ENCODE assay signal across 19 mouse cellular contexts in genomic region chr10:115191214-115191613, GRCm38 (mm10). TPM values are rescaled to one million over a fixed set of nuclear protein-coding genes. Genes with fewer than 3 reads are reported as not detected.
DNase-seq lines count a peak whose midpoint lies in the region; ATAC-seq lines count a peak whose summit lies in the region.
"Had no signal": no experiment of that assay in that cellular context is flagged by ENCODE, and none has a peak within 500 bp of the region (broad histone marks: within the 10 kb centered on the region; RNA-seq: fewer than 3 reads in every experiment).

No protein-coding gene starts in this region.

- intact Hi-C loops in left cerebral cortex, postnatal 4 days (cut with DNase I) = no loop called here
- intact Hi-C loops in left cerebral cortex, postnatal 36 days (cut with DNase I) = no loop called here

- no peak overlapping the region for H3K4me2 ChIP-seq in forebrain, embryonic 13.5 days
- no peak overlapping the region for H3K4me2 ChIP-seq in forebrain, embryonic 12.5 days
- peak overlapping the region; percentile 1; the same call in 1 of the 2 replicates for H3K4me2 ChIP-seq in midbrain, embryonic 15.5 days
- H3K4me2 ChIP-seq: embryonic facial prominence, embryonic 13.5 days; liver, embryonic 15.5 days; neural tube, embryonic 15.5 days had no signal

- H3K27me3 ChIP-seq in forebrain, embryonic 13.5 days = no peaks in the 10 kb centered on the region
- H3K27me3 ChIP-seq in forebrain, embryonic 12.5 days = no peaks in the 10 kb centered on the region
- H3K27me3 ChIP-seq in midbrain, embryonic 15.5 days (replicated peaks) = no peaks in the 10 kb centered on the region
- H3K27me3 ChIP-seq: embryonic facial prominence, embryonic 13.5 days; liver, embryonic 15.5 days; neural tube, embryonic 15.5 days had no signal

- no peak overlapping the region for H3K4me3 ChIP-seq in forebrain, embryonic 13.5 days
- no peak overlapping the region for H3K4me3 ChIP-seq in forebrain, embryonic 12.5 days (replicated peaks)
- H3K4me3 ChIP-seq in midbrain, embryonic 15.5 days = no peak overlapping the region
- H3K4me3 ChIP-seq: embryonic facial prominence, embryonic 13.5 days; liver, embryonic 15.5 days; neural tube, embryonic 15.5 days had no signal

- H3K36me3 ChIP-seq in forebrain, embryonic 13.5 days (ENCODE audit: poor library complexity, severe bottlenecking) = no peaks in the 10 kb centered on the region
- no peaks in the 10 kb centered on the region for H3K36me3 ChIP-seq in forebrain, embryonic 12.5 days (replicated peaks)
- H3K36me3 ChIP-seq in midbrain, embryonic 15.5 days (replicated peaks) = no peaks in the 10 kb centered on the region
- H3K36me3 ChIP-seq: embryonic facial prominence, embryonic 13.5 days; liver, embryonic 15.5 days had no signal

- no peak overlapping the region for H3K27ac ChIP-seq in forebrain, embryonic 13.5 days
- H3K27ac ChIP-seq in forebrain, embryonic 12.5 days = no peak overlapping the region
- H3K27ac ChIP-seq in midbrain, embryonic 15.5 days = no peak overlapping the region
- H3K27ac ChIP-seq: embryonic facial prominence, embryonic 13.5 days; liver, embryonic 15.5 days; neural tube, embryonic 15.5 days had no signal

- peak; percentile 75 for DNase-seq in left cerebral cortex, postnatal 4 days
- DNase-seq in left cerebral cortex, postnatal 36 days (ENCODE audit: low spot score in 2 of 2) = no peak
- DNase-seq in cerebellum, adult 9-10 months = peak; percentile 47
- DNase-seq in right cerebral cortex, adult 18-20 months = no peak
- no peak for DNase-seq in neural tube, embryonic 10.5 days (ENCODE audit: extremely low spot score, low spot score)
- DNase-seq: adrenal gland, adult 8-10 months; kidney, adult 2 months; kidney, postnatal 14 days; thymus, adult 2 months had no signal

- H3K4me1 ChIP-seq in forebrain, embryonic 13.5 days = no peaks in the 10 kb centered on the region
- no peaks in the 10 kb centered on the region for H3K4me1 ChIP-seq in forebrain, embryonic 12.5 days
- H3K4me1 ChIP-seq in midbrain, embryonic 15.5 days = no peaks in the 10 kb centered on the region
- H3K4me1 ChIP-seq: embryonic facial prominence, embryonic 13.5 days; liver, embryonic 15.5 days; neural tube, embryonic 15.5 days had no signal

- 68% methylated on average over 7 of the region's 7 CpGs for WGBS in forebrain, embryonic 13.5 days
- 76% methylated on average over 7 of the region's 7 CpGs for WGBS in forebrain, embryonic 12.5 days
- 40% methylated on average over 7 of the region's 7 CpGs for WGBS in midbrain, embryonic 15.5 days

- no peaks in the 10 kb centered on the region for H3K9me3 ChIP-seq in forebrain, embryonic 13.5 days (replicated peaks)
- no peaks in the 10 kb centered on the region for H3K9me3 ChIP-seq in forebrain, embryonic 12.5 days
- H3K9me3 ChIP-seq in midbrain, embryonic 15.5 days = no peaks in the 10 kb centered on the region
- H3K9me3 ChIP-seq: embryonic facial prominence, embryonic 13.5 days; liver, embryonic 15.5 days; neural tube, embryonic 15.5 days had no signal

- ATAC-seq in forebrain, embryonic 13.5 days = peak; percentile 64; the same call in 1 of the 2 replicates
- no peak for ATAC-seq in forebrain, embryonic 12.5 days (ENCODE audit: low FRiP score)
- no peak; the same call in 1 of the 2 replicates for ATAC-seq in midbrain, embryonic 15.5 days (replicated peaks)
- ATAC-seq: lung, postnatal 0 days had no signal

- no peak overlapping the region for H3K9ac ChIP-seq in forebrain, embryonic 13.5 days
- no peak overlapping the region for H3K9ac ChIP-seq in forebrain, embryonic 12.5 days
- H3K9ac ChIP-seq in midbrain, embryonic 15.5 days = no peak overlapping the region
- H3K9ac ChIP-seq: embryonic facial prominence, embryonic 13.5 days; liver, embryonic 15.5 days; neural tube, embryonic 15.5 days had no signal

RNA-seq across cellular contexts. Expression of gene Tph2, which starts 6.4 kb away (rescaled TPM):
- 0.06 and 0.10 TPM in 2 replicates for polyA plus RNA-seq in forebrain, embryonic 13.5 days (2015; fragmentation: Nextera tagmentation; extraction: Ambion mirVana)
- 0.09 TPM in 1 of 2 replicates, not detected in the other for polyA plus RNA-seq in forebrain, embryonic 12.5 days (2016; fragmentation: Nextera tagmentation; extraction: Ambion mirVana)
- under 1 TPM; 0.48 to 0.70 TPM for total RNA-seq in left cerebral cortex, postnatal 4 days (2021)
- total RNA-seq in left cerebral cortex, postnatal 36 days (2021) = under 1 TPM; 0.54 to 0.84 TPM
- 4.6 and 7.3 TPM in 2 replicates for polyA plus RNA-seq in midbrain, embryonic 15.5 days (2015; fragmentation: Nextera tagmentation; extraction: Ambion mirVana)
- total RNA-seq: heart, adult 8-10 months; megakaryocyte, adult 5-6 weeks had no signal
- polyA plus RNA-seq: kidney, adult 2 months; liver, embryonic 15.5 days; stomach, embryonic 14.5 days; thymus, adult 2 months had no signal

Comparison
In these comparisons a context has a peak if more than half of its experiments do, and no peak if none do; other contexts are left out.
1. DNase-seq: peak in left cerebral cortex, postnatal 4 days (single experiment) and cerebellum, adult 9-10 months (single experiment); none in left cerebral cortex, postnatal 36 days (0 of 2), right cerebral cortex, adult 18-20 months (single experiment) and neural tube, embryonic 10.5 days (single experiment).